Mouse (Mus musculus): ENCODE data around the gene Rpa2. TPM values are rescaled to one million over a fixed set of nuclear protein-coding genes. Genes with fewer than 3 reads are reported as not detected.
"Not testable (repeated sequence)": the region's sequence is repeated elsewhere in the genome, so short reads cannot be mapped to it uniquely, and the experiment has no call there.

Gene Rpa2
- polyA plus RNA-seq, 1 experiment = 52.5 TPM

DNA sequence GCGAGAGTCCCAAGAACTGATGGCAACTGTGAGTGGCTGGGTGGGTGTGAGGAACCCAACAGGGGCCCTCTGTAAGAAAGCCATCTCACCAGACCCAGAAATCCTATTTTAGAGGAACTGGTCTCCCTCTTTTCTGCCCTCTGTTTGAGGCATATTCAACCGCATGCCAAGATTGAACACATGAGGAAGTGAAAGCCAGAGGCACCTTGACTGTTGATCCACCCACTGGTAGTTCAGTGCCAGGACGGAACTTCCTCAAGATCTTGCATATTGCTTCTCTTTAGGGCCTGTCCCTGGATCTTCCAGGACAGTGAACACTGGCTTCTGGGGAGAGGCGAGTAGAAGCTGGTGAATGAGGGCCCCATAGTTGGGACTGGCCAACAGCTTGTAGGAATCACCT, 12.2 kb downstream of the Rpa2 start:
- no peaks in the 10 kb centered on the region; the same call in 1 of the 2 replicates for H3K4me1 ChIP-seq (replicated peaks; ENCODE audit: control insufficient read depth, insufficient read depth, low read length)
- no peak for TF ChIP-seq CTCF (IDR thresholded peaks at IDR 0.05; ENCODE audit: borderline replicate concordance, control insufficient read depth, extremely low read depth, insufficient read depth, low read length, poor library complexity)
- TF ChIP-seq POLR2A (IDR thresholded peaks at IDR 0.05; ENCODE audit: control insufficient read depth, extremely low read depth, insufficient read depth, low read length, poor library complexity) = no peak
- no peak overlapping the region for H3K4me3 ChIP-seq (ENCODE audit: control insufficient read depth, insufficient read depth, low read length)
- no peaks in the 10 kb centered on the region for H3K27me3 ChIP-seq (ENCODE audit: control insufficient read depth, insufficient read depth, low read length)
- 88% methylated on average over 4 of the region's 4 CpGs for WGBS
- peaks cover 38% of the 10 kb centered on the region for H3K36me3 ChIP-seq (ENCODE audit: control insufficient read depth, insufficient read depth, low read length)
- DNase-seq = no peak
- no peak overlapping the region for H3K27ac ChIP-seq (ENCODE audit: control insufficient read depth, insufficient read depth, low read length)

DNA sequence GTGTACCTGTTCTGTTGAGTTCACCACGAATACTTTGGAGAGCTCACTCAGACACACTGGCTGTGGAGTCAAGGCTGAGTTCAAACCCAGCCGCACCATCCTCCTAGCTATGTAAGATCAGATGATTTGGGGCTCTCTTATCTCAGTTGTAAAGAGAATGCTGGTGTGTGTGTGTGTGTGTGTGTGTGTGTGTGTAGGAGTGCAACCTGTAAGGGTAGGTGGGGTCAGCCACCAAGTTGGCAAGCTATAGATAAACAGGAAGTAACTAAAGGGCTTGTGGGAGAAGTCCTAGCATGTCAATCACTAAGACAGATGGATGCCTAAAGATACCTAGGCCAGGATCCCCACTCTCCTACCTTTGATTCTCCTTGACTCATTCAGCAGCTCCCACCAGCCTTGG, 15.6 kb downstream of the Rpa2 start:
- no peak overlapping the region for H3K4me3 ChIP-seq (ENCODE audit: control insufficient read depth, insufficient read depth, low read length)
- no peak for DNase-seq
- H3K27me3 ChIP-seq (ENCODE audit: control insufficient read depth, insufficient read depth, low read length) = no peaks in the 10 kb centered on the region
- TF ChIP-seq POLR2A (IDR thresholded peaks at IDR 0.05; ENCODE audit: control insufficient read depth, extremely low read depth, insufficient read depth, low read length, poor library complexity) (no peak), CTCF (IDR thresholded peaks at IDR 0.05; ENCODE audit: borderline replicate concordance, control insufficient read depth, extremely low read depth, insufficient read depth, low read length, poor library complexity) (no peak)
- H3K4me1 ChIP-seq (replicated peaks; ENCODE audit: control insufficient read depth, insufficient read depth, low read length) = no peaks in the 10 kb centered on the region; the same call in 1 of the 2 replicates
- H3K36me3 ChIP-seq (ENCODE audit: control insufficient read depth, insufficient read depth, low read length) = peaks cover 6% of the 10 kb centered on the region
- WGBS = 81% methylated on average over 2 of the region's 2 CpGs
- no peak overlapping the region for H3K27ac ChIP-seq (ENCODE audit: control insufficient read depth, insufficient read depth, low read length)

DNA sequence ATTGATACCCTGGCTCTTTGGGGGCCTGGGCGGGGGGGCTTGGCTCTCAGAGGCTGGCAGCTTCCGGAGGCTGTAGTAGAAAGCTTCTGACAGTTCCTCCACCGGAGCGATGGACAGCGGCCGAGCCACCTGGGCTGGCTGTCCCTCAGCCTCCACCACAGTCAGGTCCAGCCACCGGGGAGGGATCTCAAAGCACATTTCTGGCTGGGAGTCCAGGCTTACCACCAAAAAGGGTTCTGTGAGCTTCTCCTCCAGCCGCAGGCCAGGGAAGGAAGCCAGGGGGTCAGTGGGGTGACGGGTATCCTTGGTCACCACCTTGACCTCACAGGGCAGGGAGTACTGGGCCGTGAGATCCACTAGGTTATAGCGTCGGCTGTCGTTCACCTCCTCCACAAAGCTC, 17.1 kb downstream of the Rpa2 start:
- H3K36me3 ChIP-seq (ENCODE audit: control insufficient read depth, insufficient read depth, low read length) = no peaks in the 10 kb centered on the region
- H3K27ac ChIP-seq (ENCODE audit: control insufficient read depth, insufficient read depth, low read length) = no peak overlapping the region
- 98% methylated on average over 13 of the region's 13 CpGs for WGBS
- no peaks in the 10 kb centered on the region; the same call in 1 of the 2 replicates for H3K4me1 ChIP-seq (replicated peaks; ENCODE audit: control insufficient read depth, insufficient read depth, low read length)
- H3K4me3 ChIP-seq (ENCODE audit: control insufficient read depth, insufficient read depth, low read length) = no peak overlapping the region
- TF ChIP-seq CTCF (IDR thresholded peaks at IDR 0.05; ENCODE audit: borderline replicate concordance, control insufficient read depth, extremely low read depth, insufficient read depth, low read length, poor library complexity) (no peak), POLR2A (IDR thresholded peaks at IDR 0.05; ENCODE audit: control insufficient read depth, extremely low read depth, insufficient read depth, low read length, poor library complexity) (no peak)
- no peak for DNase-seq
- H3K27me3 ChIP-seq (ENCODE audit: control insufficient read depth, insufficient read depth, low read length) = no peaks in the 10 kb centered on the region

DNA sequence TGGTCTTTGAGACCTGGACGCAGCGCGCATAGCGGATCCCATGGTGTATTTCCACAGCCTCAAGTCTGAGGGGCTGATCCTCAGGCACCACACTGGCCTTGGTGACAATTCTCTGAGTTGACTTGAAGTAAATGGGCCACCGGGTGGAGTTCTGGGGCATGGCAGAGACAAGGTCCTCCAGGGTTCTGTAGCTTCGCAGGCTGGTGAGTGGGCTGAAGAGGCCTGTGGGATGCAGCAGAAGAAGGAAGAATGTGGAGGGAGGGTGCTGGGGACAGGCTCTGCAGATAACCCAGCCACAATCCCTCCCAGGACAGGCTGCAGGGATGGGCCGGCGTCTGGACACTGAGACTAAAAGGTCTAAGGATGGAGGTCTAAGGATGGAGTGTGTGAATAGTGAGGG, 21.6 kb downstream of the Rpa2 start:
- WGBS = 97% methylated on average over 8 of the region's 8 CpGs
- DNase-seq = no peak
- no peaks in the 10 kb centered on the region for H3K27me3 ChIP-seq (ENCODE audit: control insufficient read depth, insufficient read depth, low read length)
- no peak overlapping the region for H3K4me3 ChIP-seq (ENCODE audit: control insufficient read depth, insufficient read depth, low read length)
- H3K27ac ChIP-seq (ENCODE audit: control insufficient read depth, insufficient read depth, low read length) = no peak overlapping the region
- no peaks in the 10 kb centered on the region for H3K36me3 ChIP-seq (ENCODE audit: control insufficient read depth, insufficient read depth, low read length)
- TF ChIP-seq CTCF (IDR thresholded peaks at IDR 0.05; ENCODE audit: borderline replicate concordance, control insufficient read depth, extremely low read depth, insufficient read depth, low read length, poor library complexity) = no peak
- TF ChIP-seq POLR2A (IDR thresholded peaks at IDR 0.05; ENCODE audit: control insufficient read depth, extremely low read depth, insufficient read depth, low read length, poor library complexity) = no peak
- H3K4me1 ChIP-seq (replicated peaks; ENCODE audit: control insufficient read depth, insufficient read depth, low read length) = peaks cover 2% of the 10 kb centered on the region; the same call in 1 of the 2 replicates

- H3K4me3 ChIP-seq (ENCODE audit: control insufficient read depth, insufficient read depth, low read length); DNase-seq; H3K27me3 ChIP-seq (ENCODE audit: control insufficient read depth, insufficient read depth, low read length); H3K36me3 ChIP-seq (ENCODE audit: control insufficient read depth, insufficient read depth, low read length); H3K27ac ChIP-seq (ENCODE audit: control insufficient read depth, insufficient read depth, low read length): not testable (repeated sequence)
- peaks cover 11% of the 10 kb centered on the region for H3K4me1 ChIP-seq (replicated peaks; ENCODE audit: control insufficient read depth, insufficient read depth, low read length)
- 89% methylated on average over 9 of the region's 9 CpGs for WGBS
These were observed 25.3 kb downstream of the Rpa2 start for GRCm38 (mm10) chr4:132793322-132794004.

DNA sequence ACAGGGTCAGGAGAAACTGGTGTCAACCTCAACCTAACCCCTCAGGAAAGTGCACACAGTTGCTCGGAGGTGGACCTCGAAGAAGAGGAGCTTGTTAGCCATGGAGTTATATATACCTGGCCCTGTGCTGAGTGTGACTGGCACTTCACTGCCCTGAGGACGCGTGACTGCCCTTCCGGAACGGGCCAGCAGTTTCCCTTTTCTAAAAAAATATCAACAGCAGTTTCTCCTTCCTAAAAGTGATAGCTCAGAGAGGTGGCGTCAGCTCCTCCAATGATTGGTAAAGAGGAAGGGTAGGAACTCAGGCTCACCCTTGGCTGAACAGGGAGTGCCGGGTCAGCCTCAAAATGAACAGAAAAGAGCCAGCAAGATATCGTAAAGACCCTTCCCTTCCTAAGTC, 25.9 kb downstream of the Rpa2 start:
- no peak for DNase-seq
- TF ChIP-seq CTCF (IDR thresholded peaks at IDR 0.05; ENCODE audit: borderline replicate concordance, control insufficient read depth, extremely low read depth, insufficient read depth, low read length, poor library complexity) (no peak), POLR2A (IDR thresholded peaks at IDR 0.05; ENCODE audit: control insufficient read depth, extremely low read depth, insufficient read depth, low read length, poor library complexity) (no peak)
- Histone ChIP-seq H3K4me3 (ENCODE audit: control insufficient read depth, insufficient read depth, low read length) (no peak overlapping the region), H3K4me1 (replicated peaks; ENCODE audit: control insufficient read depth, insufficient read depth, low read length) (peaks cover 11% of the 10 kb centered on the region), H3K36me3 (ENCODE audit: control insufficient read depth, insufficient read depth, low read length) (no peaks in the 10 kb centered on the region), H3K27ac (ENCODE audit: control insufficient read depth, insufficient read depth, low read length) (no peak overlapping the region), H3K27me3 (ENCODE audit: control insufficient read depth, insufficient read depth, low read length) (peaks cover 2% of the 10 kb centered on the region; the same call in 1 of the 2 replicates)
- 46% methylated on average over 9 of the region's 9 CpGs for WGBS

GRCm38 (mm10) chr4:132794760-132795159, 26.6 kb downstream of the Rpa2 start:
- H3K4me1 ChIP-seq (replicated peaks; ENCODE audit: control insufficient read depth, insufficient read depth, low read length) = peaks cover 11% of the 10 kb centered on the region
- H3K27ac ChIP-seq (ENCODE audit: control insufficient read depth, insufficient read depth, low read length) = no peak overlapping the region
- H3K36me3 ChIP-seq (ENCODE audit: control insufficient read depth, insufficient read depth, low read length) = no peaks in the 10 kb centered on the region
- H3K4me3 ChIP-seq (ENCODE audit: control insufficient read depth, insufficient read depth, low read length) = peak overlapping the region; percentile 10
- 53% methylated on average over 8 of the region's 8 CpGs for WGBS
- H3K27me3 ChIP-seq (ENCODE audit: control insufficient read depth, insufficient read depth, low read length) = peaks cover 2% of the 10 kb centered on the region; the same call in 1 of the 2 replicates
- TF ChIP-seq POLR2A (IDR thresholded peaks at IDR 0.05; ENCODE audit: control insufficient read depth, extremely low read depth, insufficient read depth, low read length, poor library complexity) (no peak), CTCF (IDR thresholded peaks at IDR 0.05; ENCODE audit: borderline replicate concordance, control insufficient read depth, extremely low read depth, insufficient read depth, low read length, poor library complexity) (no peak)
- no peak for DNase-seq
